Mouse (Mus musculus): ENCODE results near the gene Hist1h3f.

GRCm38 (mm10) chr13:23593051-23593770 is 49.4 kb downstream of the Hist1h3f start:
- TF ChIP-seq POLR2A (IDR thresholded peaks at IDR 0.05; ENCODE audit: low read depth, low read length) (no peak), CTCF (IDR thresholded peaks at IDR 0.05; ENCODE audit: extremely low read depth, insufficient read length, insufficient replicate concordance, low read depth, low read length) (no peak)

All from small intestine, adult 2 months (tissue).